Mouse (Mus musculus) thymus, adult 2 months (tissue): Measurements from ENCODE around the gene Actl11.

Experiments
- CTCF ChIP-seq: fragments of 200-500 bp; IDR thresholded peaks from 2 replicates; pipeline ENCODE4 v1.5.1; 2012; ENCODE audit warnings: mild to moderate bottlenecking, control low read depth, low read length, moderate library complexity, borderline replicate concordance; ENCODE audit not compliant: control insufficient read depth, poor library complexity, insufficient read depth; ENCODE audit errors: extremely low read depth
- POLR2A ChIP-seq: fragments of 200-500 bp; IDR thresholded peaks from 2 replicates; pipeline ENCODE4 v1.6.1; 2012; ENCODE audit warnings: mild to moderate bottlenecking, low read length, control low read depth, moderate library complexity; ENCODE audit not compliant: control insufficient read depth, poor library complexity, insufficient read depth; ENCODE audit errors: extremely low read depth

GRCm38 (mm10) chr9:107906252-107906966, 21.9 kb upstream of the Actl11 start, which contains the start of gene Mst1r:
- no peak; the same call in 1 of the 2 replicates for TF ChIP-seq CTCF
- no peak for TF ChIP-seq POLR2A
